ENCODE assay signal across 8 mouse cellular contexts in genomic region chr9:66069583-66069982, GRCm38 (mm10). TPM values are rescaled to one million over a fixed set of nuclear protein-coding genes. Genes with fewer than 3 reads are reported as not detected.
DNase-seq lines count a peak whose midpoint lies in the region; ATAC-seq and TF ChIP-seq lines count a peak whose summit lies in the region.

Gene Snx22 (minus strand): TSS chr9:66069719.

- peak within 1 kb of the TSS; percentile 81 for H3K4me3 ChIP-seq in bone marrow, adult 2 months (replicated peaks; ENCODE audit: control insufficient read depth, low read depth, low read length)
- H3K4me3 ChIP-seq in embryonic facial prominence, embryonic 14.5 days (ENCODE audit: low read depth, low read length): peak within 1 kb of the TSS; percentile 55
- H3K4me3 ChIP-seq in liver, adult 2 months (ENCODE audit: insufficient read depth, low read depth, low read length): peak within 1 kb of the TSS; percentile 25; the same call in 1 of the 2 replicates

- peak within 1 kb of the TSS; percentile 47 for H3K27ac ChIP-seq in bone marrow, adult 2 months (ENCODE audit: control insufficient read depth, insufficient read depth, low read depth, low read length, poor library complexity)
- no peak within 1 kb of the TSS for H3K27ac ChIP-seq in embryonic facial prominence, embryonic 14.5 days (replicated peaks; ENCODE audit: low read depth, low read length)
- no peak within 1 kb of the TSS for H3K27ac ChIP-seq in liver, adult 2 months (replicated peaks; ENCODE audit: insufficient read depth, low read depth, low read length)

- 2% methylated on average over 22 of the region's 22 CpGs for WGBS in bone marrow, adult 2 months
- 1% methylated on average over 18 of the region's 22 CpGs for WGBS in embryonic facial prominence, embryonic 14.5 days
- WGBS in liver, adult 2 months: under 1% methylated on average over 22 of the region's 22 CpGs

- peak; percentile 83; the same call in 1 of the 2 replicates for TF ChIP-seq POLR2A in bone marrow, adult 2 months (IDR thresholded peaks at IDR 0.05; ENCODE audit: borderline replicate concordance, control insufficient read depth, low read depth, low read length)
- no peak for TF ChIP-seq POLR2A in liver, adult 2 months (IDR thresholded peaks at IDR 0.05; ENCODE audit: extremely low read depth, insufficient read depth, low read length)

- H3K36me3 ChIP-seq in embryonic facial prominence, embryonic 14.5 days (ENCODE audit: control insufficient read depth, insufficient read depth, low read length): peaks cover 21% of the 10 kb centered on the region
- H3K36me3 ChIP-seq in liver, adult 2 months (ENCODE audit: control insufficient read depth, insufficient read depth, low read length): peaks cover 7% of the 10 kb centered on the region; the same call in 1 of the 2 replicates

- H3K9ac ChIP-seq in embryonic facial prominence, embryonic 14.5 days (ENCODE audit: low read depth, low read length): peak within 1 kb of the TSS; percentile 61
- no peak within 1 kb of the TSS for H3K9ac ChIP-seq in liver, adult 2 months (ENCODE audit: low read depth, low read length)

- no peak for TF ChIP-seq CTCF in bone marrow, adult 2 months (IDR thresholded peaks at IDR 0.05; ENCODE audit: control insufficient read depth, insufficient read depth, low read length)
- no peak for TF ChIP-seq CTCF in liver, adult 2 months (IDR thresholded peaks at IDR 0.05; ENCODE audit: low read depth, low read length)

- H3K4me1 ChIP-seq in bone marrow, adult 2 months (ENCODE audit: control insufficient read depth, insufficient read depth, low read length): peaks cover 2% of the 10 kb centered on the region
- H3K4me1 ChIP-seq in embryonic facial prominence, embryonic 14.5 days (ENCODE audit: control insufficient read depth, insufficient read depth, low read length): peaks cover 4% of the 10 kb centered on the region
- peaks cover 8% of the 10 kb centered on the region; the same call in 1 of the 2 replicates for H3K4me1 ChIP-seq in liver, adult 2 months (ENCODE audit: control insufficient read depth, insufficient read depth, low read length)

- ATAC-seq in embryonic facial prominence, embryonic 14.5 days (ENCODE audit: low read depth): peak; percentile 89

- H3K4me2 ChIP-seq in embryonic facial prominence, embryonic 14.5 days (ENCODE audit: low read depth, low read length): peak within 1 kb of the TSS; percentile 83

- no peaks in the 10 kb centered on the region for H3K79me2 ChIP-seq in liver, adult 2 months (ENCODE audit: control insufficient read depth, insufficient read depth, low read length)

- H3K9me3 ChIP-seq in embryonic facial prominence, embryonic 14.5 days (ENCODE audit: control insufficient read depth, low read length): no peaks in the 10 kb centered on the region

- H3K27me3 ChIP-seq in embryonic facial prominence, embryonic 14.5 days (replicated peaks; ENCODE audit: control insufficient read depth, insufficient read depth, low read length): peaks cover 26% of the 10 kb centered on the region
- no peaks in the 10 kb centered on the region for H3K27me3 ChIP-seq in liver, adult 2 months (ENCODE audit: control insufficient read depth, insufficient read depth, low read length)

- DNase-seq in A20 (ENCODE audit: low read depth, low spot score): peak; percentile 89
- DNase-seq in embryonic facial prominence, embryonic 14.5 days (ENCODE audit: low spot score): peak; percentile 77
- DNase-seq in heart, adult 8-10 months (ENCODE audit: low spot score): peak; percentile 72
- peak; percentile 85 to 92 for DNase-seq in kidney, adult 8-10 months
- peak; percentile 76 for DNase-seq in liver, adult 2 months (ENCODE audit: extremely low read depth, low read depth, low spot score)
- peak; percentile 48 to 57 for DNase-seq in monocyte, adult 2 months (ENCODE audit: low read depth in 1 of 2, low spot score in 2 of 2)
- DNase-seq in spleen, postnatal 10 days (ENCODE audit: low spot score in 2 of 2): peak; percentile 96 to 98

RNA-seq across cellular contexts. Expression of gene Snx22, which starts in this region (rescaled TPM):
- polyA plus RNA-seq in bone marrow, adult 2 months (2011; ENCODE audit: insufficient read depth, insufficient read length, low replicate concordance, missing spikeins): 21.4 and 26.4 TPM in 2 replicates
- 3.4 and 4.1 TPM in 2 replicates for polyA plus RNA-seq in embryonic facial prominence, embryonic 14.5 days (2014; fragmentation: Nextera tagmentation; extraction: Ambion mirVana)
- under 1 TPM; 0.26 to 0.88 (median 0.47) TPM for total RNA-seq in heart, adult 8-10 months (2022)
- total RNA-seq in liver, adult 2 months (2014; rRNA removed): 0.09 and 0.13 TPM in 2 replicates
- polyA plus RNA-seq in liver, adult 2 months (2012; rRNA removed): 0.47 and 0.53 TPM in 2 replicates

Comparison
In these comparisons a context has a peak if more than half of its experiments do, and no peak if none do; other contexts are left out.
1. Peak in DNase-seq in heart, adult 8-10 months; RNA of the gene not detected or under 1 TPM.
2. Peak in DNase-seq and H3K4me3 ChIP-seq in liver, adult 2 months; RNA of the gene not detected or under 1 TPM.
3. H3K4me3 ChIP-seq: peak in every context shown above with its lines; median percentile 81 in bone marrow, adult 2 months; 55 in embryonic facial prominence, embryonic 14.5 days; 25 in liver, adult 2 months.